Mouse (Mus musculus): Measurements from ENCODE around the gene Cdyl. TPM values are rescaled to one million over a fixed set of nuclear protein-coding genes. Genes with fewer than 3 reads are reported as not detected.
"Not testable (repeated sequence)": the region's sequence is repeated elsewhere in the genome, so short reads cannot be mapped to it uniquely, and the experiment has no call there.

Cdyl gene
- polyA plus RNA-seq, 1 experiment from 2014 or later: 15.0 TPM

DNA sequence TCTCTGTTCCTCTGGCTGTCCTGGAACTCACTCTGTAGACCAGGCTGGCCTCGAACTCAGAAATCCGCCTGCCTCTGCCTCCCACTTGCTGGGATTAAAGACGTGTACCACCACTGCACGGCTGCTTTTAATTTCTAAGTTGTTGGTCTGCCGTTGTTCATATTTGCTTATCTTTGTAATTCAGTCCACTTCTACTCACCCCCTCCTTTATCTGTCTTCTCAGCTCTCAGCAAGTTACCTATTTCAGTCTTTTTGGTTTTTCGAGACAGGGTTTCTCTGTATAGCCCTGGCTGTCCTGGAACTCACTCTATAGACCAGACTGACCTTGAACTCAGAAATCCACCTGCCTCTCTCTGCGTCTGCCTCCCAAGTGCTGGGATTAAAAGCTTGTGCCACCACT lies 176.9 kb downstream of the Cdyl start:
- H3K27ac ChIP-seq (ENCODE audit: low read depth, low read length); H3K4me2 ChIP-seq (ENCODE audit: low read depth, low read length, severe bottlenecking); H3K4me1 ChIP-seq (replicated peaks; ENCODE audit: control insufficient read depth, insufficient read depth, low read length); H3K27me3 ChIP-seq (ENCODE audit: control insufficient read depth, insufficient read depth, low read length); H3K36me3 ChIP-seq (ENCODE audit: control insufficient read depth, insufficient read depth, low read length); ATAC-seq (replicated peaks; ENCODE audit: low FRiP score); H3K9me3 ChIP-seq (ENCODE audit: control insufficient read depth, low read length); H3K4me3 ChIP-seq (ENCODE audit: low read depth, low read length); H3K9ac ChIP-seq (ENCODE audit: low read length): not testable (repeated sequence)
- 94% methylated on average over 7 of the region's 7 CpGs for WGBS
- peak; percentile 24 for DNase-seq (ENCODE audit: low spot score)

DNA sequence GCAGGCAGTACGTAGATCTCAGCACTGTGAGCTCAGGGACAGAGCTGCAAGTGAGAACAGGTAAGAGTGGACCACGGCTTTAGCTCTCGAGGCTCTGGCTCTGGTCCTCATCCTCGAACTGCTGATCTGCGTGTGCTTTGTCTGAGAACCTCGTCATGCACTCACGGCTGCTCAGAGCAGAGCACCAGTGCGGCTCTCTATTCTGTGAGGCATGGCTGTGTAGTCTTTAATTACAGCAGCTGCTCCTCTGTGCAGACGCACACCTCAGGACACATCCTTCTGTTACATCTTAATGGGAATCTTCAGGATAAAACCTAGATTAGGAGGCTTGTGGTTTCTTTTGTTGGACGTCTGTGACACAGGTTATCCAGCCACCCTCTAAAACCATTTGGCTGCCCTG lies 180.5 kb downstream of the Cdyl start:
- Histone ChIP-seq H3K36me3 (ENCODE audit: control insufficient read depth, insufficient read depth, low read length) (no peaks in the 10 kb centered on the region), H3K4me3 (ENCODE audit: low read depth, low read length) (no peak overlapping the region), H3K27me3 (ENCODE audit: control insufficient read depth, insufficient read depth, low read length) (no peaks in the 10 kb centered on the region), H3K9me3 (ENCODE audit: control insufficient read depth, low read length) (no peaks in the 10 kb centered on the region), H3K4me1 (replicated peaks; ENCODE audit: control insufficient read depth, insufficient read depth, low read length) (no peaks in the 10 kb centered on the region), H3K9ac (ENCODE audit: low read length) (no peak overlapping the region), H3K4me2 (ENCODE audit: low read depth, low read length, severe bottlenecking) (no peak overlapping the region), H3K27ac (ENCODE audit: low read depth, low read length) (no peak overlapping the region)
- ATAC-seq (replicated peaks; ENCODE audit: low FRiP score): no peak
- WGBS: 86% methylated on average over 10 of the region's 10 CpGs
- DNase-seq (ENCODE audit: low spot score): peak; percentile 45

DNA sequence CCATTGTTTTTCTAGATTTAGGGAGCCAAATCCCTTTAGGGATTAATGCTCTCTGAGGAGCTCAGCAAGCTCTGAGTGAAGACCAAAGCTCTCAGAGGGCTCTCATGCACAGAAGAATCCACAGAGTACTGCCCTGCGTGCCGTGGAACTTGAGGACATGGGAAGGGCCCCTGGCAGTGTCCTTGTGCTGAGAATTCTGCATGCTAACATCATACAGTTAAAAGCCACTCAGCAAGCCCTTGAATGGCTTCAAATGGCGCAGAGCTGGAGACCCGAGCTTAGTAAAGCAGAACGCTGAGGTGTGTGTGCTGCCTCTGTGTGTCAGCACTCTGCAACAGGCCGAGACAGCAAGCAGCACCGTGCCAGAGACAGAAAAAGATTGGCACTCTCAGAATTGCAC lies 183.8 kb downstream of the Cdyl start:
- no peaks in the 10 kb centered on the region for H3K27me3 ChIP-seq (ENCODE audit: control insufficient read depth, insufficient read depth, low read length)
- DNase-seq (ENCODE audit: low spot score) (peak; percentile 35), ATAC-seq (replicated peaks; ENCODE audit: low FRiP score) (no peak)
- H3K27ac ChIP-seq (ENCODE audit: low read depth, low read length): no peak overlapping the region
- H3K9me3 ChIP-seq (ENCODE audit: control insufficient read depth, low read length): no peaks in the 10 kb centered on the region
- H3K4me2 ChIP-seq (ENCODE audit: low read depth, low read length, severe bottlenecking): no peak overlapping the region
- no peak overlapping the region for H3K4me3 ChIP-seq (ENCODE audit: low read depth, low read length)
- H3K36me3 ChIP-seq (ENCODE audit: control insufficient read depth, insufficient read depth, low read length): no peaks in the 10 kb centered on the region
- no peaks in the 10 kb centered on the region for H3K4me1 ChIP-seq (replicated peaks; ENCODE audit: control insufficient read depth, insufficient read depth, low read length)
- no peak overlapping the region for H3K9ac ChIP-seq (ENCODE audit: low read length)
- WGBS: 63% methylated on average over 7 of the region's 7 CpGs

DNA sequence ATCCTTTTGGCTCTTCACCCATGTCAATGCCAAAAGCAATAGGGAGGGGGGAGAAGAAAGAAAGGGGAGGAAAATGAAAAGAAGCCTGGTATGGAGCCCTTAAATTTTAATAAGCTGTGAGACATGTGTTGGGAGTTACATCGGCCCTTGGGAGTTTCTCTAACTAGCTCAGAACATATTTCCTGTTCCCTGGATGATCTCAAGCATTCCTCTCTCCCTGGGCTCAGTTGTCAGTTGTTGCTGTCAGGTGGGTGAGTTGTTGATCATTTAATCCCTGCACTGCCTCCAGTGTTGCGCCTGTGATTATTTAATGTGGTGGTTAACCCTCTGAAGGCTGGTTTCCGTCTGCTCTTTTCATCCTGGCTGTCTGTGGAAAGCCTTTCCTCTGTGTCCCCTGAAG lies 185.7 kb downstream of the Cdyl start:
- WGBS: 66% methylated on average over 3 of the region's 3 CpGs
- ATAC-seq (replicated peaks; ENCODE audit: low FRiP score): no peak
- no peak for DNase-seq (ENCODE audit: low spot score)

DNA sequence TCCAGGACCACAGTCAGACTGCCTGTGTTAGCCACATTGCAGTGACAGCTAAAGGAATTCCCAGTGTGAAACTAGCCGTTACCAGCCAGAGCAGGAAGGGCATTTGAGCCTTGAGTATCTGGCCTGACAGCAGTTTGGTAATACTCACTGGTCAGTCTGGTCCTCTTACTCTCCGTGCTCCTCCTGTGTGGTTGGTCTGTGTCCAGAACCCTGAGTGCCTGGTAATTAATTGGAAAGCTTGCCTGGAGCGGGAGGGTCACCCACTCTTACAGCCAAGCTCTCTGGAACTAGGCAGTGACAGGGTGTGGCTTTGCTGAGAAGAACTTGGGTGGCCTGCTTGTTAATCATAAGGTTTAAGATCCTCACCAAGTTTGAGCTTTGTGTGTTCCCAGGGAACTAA lies 189.1 kb downstream of the Cdyl start:
- DNase-seq (ENCODE audit: low spot score) (no peak), ATAC-seq (replicated peaks; ENCODE audit: low FRiP score) (no peak)
- 76% methylated on average over 3 of the region's 3 CpGs for WGBS
- Histone ChIP-seq H3K4me1 (replicated peaks; ENCODE audit: control insufficient read depth, insufficient read depth, low read length) (no peaks in the 10 kb centered on the region; the same call in 1 of the 2 replicates), H3K4me3 (ENCODE audit: low read depth, low read length) (no peak overlapping the region), H3K9ac (ENCODE audit: low read length) (no peak overlapping the region), H3K9me3 (ENCODE audit: control insufficient read depth, low read length) (no peaks in the 10 kb centered on the region), H3K27me3 (ENCODE audit: control insufficient read depth, insufficient read depth, low read length) (no peaks in the 10 kb centered on the region), H3K36me3 (ENCODE audit: control insufficient read depth, insufficient read depth, low read length) (no peaks in the 10 kb centered on the region), H3K27ac (ENCODE audit: low read depth, low read length) (no peak overlapping the region), H3K4me2 (ENCODE audit: low read depth, low read length, severe bottlenecking) (no peak overlapping the region)

More for the DNA sequence above, 185.7 kb downstream of the Cdyl start:
- Histone ChIP-seq H3K4me1 (replicated peaks; ENCODE audit: control insufficient read depth, insufficient read depth, low read length) (no peaks in the 10 kb centered on the region), H3K4me2 (ENCODE audit: low read depth, low read length, severe bottlenecking) (no peak overlapping the region), H3K27me3 (ENCODE audit: control insufficient read depth, insufficient read depth, low read length) (no peaks in the 10 kb centered on the region), H3K27ac (ENCODE audit: low read depth, low read length) (no peak overlapping the region), H3K9me3 (ENCODE audit: control insufficient read depth, low read length) (no peaks in the 10 kb centered on the region), H3K4me3 (ENCODE audit: low read depth, low read length) (no peak overlapping the region), H3K9ac (ENCODE audit: low read length) (no peak overlapping the region), H3K36me3 (ENCODE audit: control insufficient read depth, insufficient read depth, low read length) (no peaks in the 10 kb centered on the region)

DNA sequence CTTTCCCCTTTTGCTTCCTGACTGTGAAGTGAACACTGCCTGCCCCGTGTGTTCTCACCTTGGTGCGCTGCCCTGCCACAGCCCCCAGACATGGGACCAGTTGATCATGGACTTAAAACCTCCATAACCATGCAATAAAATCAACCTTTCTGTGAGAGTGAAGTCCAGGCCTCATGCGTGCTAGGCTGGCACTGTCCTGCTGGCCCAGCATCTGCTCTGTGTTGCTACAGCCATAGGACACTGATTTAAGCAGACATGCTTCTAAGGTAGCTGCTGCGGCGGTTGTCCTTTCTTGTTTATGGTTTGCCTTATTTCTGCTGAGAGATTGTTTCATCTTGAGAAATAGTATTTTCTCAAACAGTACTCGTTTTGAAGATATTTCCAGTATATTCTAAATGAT lies 191.9 kb downstream of the Cdyl start:
- no peak for DNase-seq (ENCODE audit: low spot score)
- Histone ChIP-seq H3K27me3 (ENCODE audit: control insufficient read depth, insufficient read depth, low read length) (no peaks in the 10 kb centered on the region), H3K4me3 (ENCODE audit: low read depth, low read length) (no peak overlapping the region), H3K4me1 (replicated peaks; ENCODE audit: control insufficient read depth, insufficient read depth, low read length) (no peaks in the 10 kb centered on the region; the same call in 1 of the 2 replicates), H3K4me2 (ENCODE audit: low read depth, low read length, severe bottlenecking) (no peak overlapping the region), H3K27ac (ENCODE audit: low read depth, low read length) (no peak overlapping the region), H3K36me3 (ENCODE audit: control insufficient read depth, insufficient read depth, low read length) (no peaks in the 10 kb centered on the region), H3K9me3 (ENCODE audit: control insufficient read depth, low read length) (no peaks in the 10 kb centered on the region), H3K9ac (ENCODE audit: low read length) (no peak overlapping the region)
- ATAC-seq (replicated peaks; ENCODE audit: low FRiP score): no peak
- 90% methylated on average over 6 of the region's 6 CpGs for WGBS

DNA sequence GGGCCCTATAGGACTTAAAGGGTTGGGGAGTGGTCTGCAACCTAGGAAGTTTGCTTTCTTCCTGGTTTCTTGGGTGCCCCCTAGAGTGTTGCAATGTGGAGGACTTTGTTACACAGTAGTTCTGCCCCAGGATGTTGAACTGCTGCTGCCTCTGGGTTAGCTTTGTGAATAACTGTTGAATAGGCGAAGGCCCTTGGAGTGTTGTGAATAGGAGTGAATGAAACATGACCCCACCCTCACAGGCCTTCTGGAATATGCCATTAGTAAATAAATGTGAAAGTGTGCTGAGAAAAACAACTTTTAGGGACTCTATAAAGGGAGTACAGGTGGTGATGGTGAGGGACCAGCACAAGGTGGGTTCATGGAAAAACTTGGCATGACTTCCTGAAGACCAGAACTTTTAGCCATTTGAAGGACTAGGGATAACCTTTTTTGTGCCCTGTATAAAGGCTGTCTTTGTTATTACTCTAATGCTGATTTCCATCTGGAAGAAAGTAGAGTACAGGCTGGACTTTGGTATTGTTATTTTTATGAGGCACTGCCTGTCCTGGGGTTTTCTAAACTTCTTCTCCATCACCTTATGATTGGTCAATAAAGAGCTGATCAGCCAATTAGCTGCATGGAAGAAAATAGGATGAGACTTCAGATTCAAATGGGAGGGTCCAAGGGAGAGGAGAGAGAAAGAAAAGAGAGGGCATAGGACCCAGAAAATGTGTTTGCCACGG lies 193.4 kb downstream of the Cdyl start:
- Histone ChIP-seq H3K36me3 (ENCODE audit: control insufficient read depth, insufficient read depth, low read length) (no peaks in the 10 kb centered on the region; the same call in 1 of the 2 replicates), H3K4me3 (ENCODE audit: low read depth, low read length) (no peak overlapping the region), H3K9ac (ENCODE audit: low read length) (no peak overlapping the region), H3K4me1 (replicated peaks; ENCODE audit: control insufficient read depth, insufficient read depth, low read length) (no peaks in the 10 kb centered on the region; the same call in 1 of the 2 replicates), H3K27ac (ENCODE audit: low read depth, low read length) (no peak overlapping the region), H3K27me3 (ENCODE audit: control insufficient read depth, insufficient read depth, low read length) (no peaks in the 10 kb centered on the region), H3K9me3 (ENCODE audit: control insufficient read depth, low read length) (no peaks in the 10 kb centered on the region), H3K4me2 (ENCODE audit: low read depth, low read length, severe bottlenecking) (no peak overlapping the region)
- 73% methylated on average over 2 of the region's 2 CpGs for WGBS
- DNase-seq (ENCODE audit: low spot score) (no peak), ATAC-seq (replicated peaks; ENCODE audit: low FRiP score) (0 out of 2 replicates have a peak, but pooled peaks have one; percentile 30)

DNA sequence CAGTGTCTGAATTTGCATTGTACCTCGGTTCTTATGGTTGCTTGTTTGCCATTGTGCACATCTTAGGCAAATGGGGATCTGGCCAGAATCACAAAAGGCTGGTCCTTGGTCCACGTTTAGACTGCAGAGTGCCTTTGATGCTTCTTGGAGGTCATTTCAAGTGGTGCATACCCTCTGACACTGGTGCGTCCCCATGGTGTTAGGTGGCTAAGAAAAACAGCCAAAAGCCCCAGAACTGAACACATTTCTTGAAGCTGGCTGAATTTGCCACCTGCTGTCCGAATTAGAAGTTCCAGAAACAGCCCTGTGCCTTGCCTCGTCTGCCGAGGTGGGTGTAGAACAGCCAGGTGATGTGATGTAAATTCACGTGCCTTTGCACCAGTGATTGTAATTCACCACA lies 197.9 kb downstream of the Cdyl start:
- Histone ChIP-seq H3K36me3 (ENCODE audit: control insufficient read depth, insufficient read depth, low read length) (no peaks in the 10 kb centered on the region; the same call in 1 of the 2 replicates), H3K4me2 (ENCODE audit: low read depth, low read length, severe bottlenecking) (no peak overlapping the region), H3K27me3 (ENCODE audit: control insufficient read depth, insufficient read depth, low read length) (no peaks in the 10 kb centered on the region), H3K9ac (ENCODE audit: low read length) (no peak overlapping the region), H3K4me3 (ENCODE audit: low read depth, low read length) (no peak overlapping the region), H3K9me3 (ENCODE audit: control insufficient read depth, low read length) (no peaks in the 10 kb centered on the region), H3K4me1 (replicated peaks; ENCODE audit: control insufficient read depth, insufficient read depth, low read length) (no peaks in the 10 kb centered on the region; the same call in 1 of the 2 replicates), H3K27ac (ENCODE audit: low read depth, low read length) (no peak overlapping the region)
- WGBS: 83% methylated on average over 7 of the region's 7 CpGs
- ATAC-seq (replicated peaks; ENCODE audit: low FRiP score) (no peak), DNase-seq (ENCODE audit: low spot score) (no peak)

DNA sequence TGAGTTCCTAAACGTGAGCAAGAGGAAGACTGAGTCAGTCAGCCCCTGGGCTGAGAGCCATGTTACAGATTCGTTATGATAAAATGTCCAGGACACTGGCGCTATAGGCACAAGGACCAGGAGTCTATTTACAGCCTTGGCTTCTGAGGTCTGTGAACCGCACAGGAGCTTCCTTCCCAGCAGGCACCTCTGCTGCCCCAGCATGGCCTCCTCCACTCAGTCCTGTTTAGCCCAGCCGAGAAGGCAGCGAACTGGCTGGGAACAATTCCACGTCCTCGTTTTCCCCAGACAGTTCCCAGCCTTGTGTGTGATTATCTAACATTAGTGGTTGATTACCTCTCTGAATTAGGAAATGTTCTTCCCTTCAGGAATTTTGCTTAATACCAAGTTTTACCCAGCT lies 201.3 kb downstream of the Cdyl start:
- ATAC-seq (replicated peaks; ENCODE audit: low FRiP score) (no peak), DNase-seq (ENCODE audit: low spot score) (no peak)
- Histone ChIP-seq H3K9me3 (ENCODE audit: control insufficient read depth, low read length) (no peaks in the 10 kb centered on the region), H3K9ac (ENCODE audit: low read length) (no peak overlapping the region), H3K36me3 (ENCODE audit: control insufficient read depth, insufficient read depth, low read length) (no peaks in the 10 kb centered on the region; the same call in 1 of the 2 replicates), H3K4me1 (replicated peaks; ENCODE audit: control insufficient read depth, insufficient read depth, low read length) (no peaks in the 10 kb centered on the region), H3K4me3 (ENCODE audit: low read depth, low read length) (no peak overlapping the region), H3K4me2 (ENCODE audit: low read depth, low read length, severe bottlenecking) (no peak overlapping the region), H3K27me3 (ENCODE audit: control insufficient read depth, insufficient read depth, low read length) (no peaks in the 10 kb centered on the region), H3K27ac (ENCODE audit: low read depth, low read length) (no peak overlapping the region)
- 73% methylated on average over 8 of the region's 8 CpGs for WGBS
